Mouse (Mus musculus) natural killer cell, adult 2 months (primary cell): Measurements from ENCODE around the gene Snrk.
"Not testable (repeated sequence)": the region's sequence is repeated elsewhere in the genome, so short reads cannot be mapped to it uniquely, and the experiment has no call there.

Experiments used
- DNase-seq, 2 experiments: peaks; one replicate each; pipeline ENCODE4 v3.0.0; 2022; ENCODE audit warnings: low spot score in 2 of 2

The Snrk gene

GRCm38 (mm10) chr9:122143219-122143618 is 26.2 kb downstream of the Snrk start:
- no peak for DNase-seq

- no peak for DNase-seq
These were observed 27.7 kb downstream of the Snrk start for GRCm38 (mm10) chr9:122144776-122145175.

- DNase-seq = no peak
These were observed 28.6 kb downstream of the Snrk start for GRCm38 (mm10) chr9:122145677-122146076.

GRCm38 (mm10) chr9:122146124-122146870 is 29.2 kb downstream of the Snrk start:
- no peak for DNase-seq

- no peak for DNase-seq
These were observed 31.3 kb downstream of the Snrk start for GRCm38 (mm10) chr9:122148356-122148755.

- peak; percentile 55 to 63 for DNase-seq
These were observed 33.1 kb downstream of the Snrk start for GRCm38 (mm10) chr9:122149997-122150826.

GRCm38 (mm10) chr9:122152063-122152462 is 35.0 kb downstream of the Snrk start:
- DNase-seq = no peak

- DNase-seq = no peak
These were observed 35.4 kb downstream of the Snrk start for GRCm38 (mm10) chr9:122152501-122152900.

- DNase-seq = no peak
These were observed 36.4 kb downstream of the Snrk start for GRCm38 (mm10) chr9:122153436-122153835.

GRCm38 (mm10) chr9:122155193-122155592 is 38.1 kb downstream of the Snrk start:
- no peak for DNase-seq

GRCm38 (mm10) chr9:122156389-122157078 is 39.5 kb downstream of the Snrk start:
- DNase-seq = no peak

GRCm38 (mm10) chr9:122157079-122157441 is 40.0 kb downstream of the Snrk start:
- DNase-seq = no peak

- no peak for DNase-seq
These were observed 47.5 kb downstream of the Snrk start for GRCm38 (mm10) chr9:122164535-122164934.

GRCm38 (mm10) chr9:122167719-122168118 is 50.7 kb downstream of the Snrk start:
- not testable (repeated sequence) for DNase-seq

- DNase-seq = no peak
These were observed 52.8 kb downstream of the Snrk start for GRCm38 (mm10) chr9:122169901-122170300.

GRCm38 (mm10) chr9:122172612-122173186 is 55.6 kb downstream of the Snrk start:
- no peak for DNase-seq

- no peak for DNase-seq
These were observed 56.6 kb downstream of the Snrk start for GRCm38 (mm10) chr9:122173405-122174233.

- DNase-seq = no peak
These were observed 57.7 kb downstream of the Snrk start for GRCm38 (mm10) chr9:122174723-122175122.

GRCm38 (mm10) chr9:122177256-122178220 is 60.5 kb downstream of the Snrk start:
- no peak for DNase-seq

GRCm38 (mm10) chr9:122178427-122178826 is 61.4 kb downstream of the Snrk start:
- DNase-seq = no peak
